Mouse (Mus musculus): ENCODE measurements around the gene Lims1.

DNA sequence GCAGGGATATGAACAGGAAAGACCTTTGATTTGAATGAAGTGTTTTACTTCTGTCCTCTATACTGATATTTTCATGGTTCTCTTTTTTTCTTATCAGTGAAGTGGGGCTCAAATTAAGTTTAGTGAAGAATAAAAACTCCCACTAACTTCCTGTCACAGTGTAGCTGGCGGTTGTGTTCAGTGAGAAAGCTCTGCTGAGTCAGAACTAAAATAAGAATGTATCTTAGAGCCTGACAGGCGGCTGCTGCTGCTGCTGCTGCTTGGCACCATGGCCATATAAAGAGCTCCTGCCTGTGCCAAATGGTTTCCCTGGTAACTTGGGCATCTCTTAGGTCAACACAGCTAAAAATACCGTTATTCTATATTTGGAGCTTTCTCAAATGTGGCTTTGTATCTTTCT is 60.0 kb downstream of the Lims1 start:
- TF ChIP-seq POLR2A (IDR thresholded peaks at IDR 0.05; ENCODE audit: extremely low read depth, insufficient read depth, low read length): no peak
- no peak for TF ChIP-seq CTCF (IDR thresholded peaks at IDR 0.05; ENCODE audit: extremely low read depth, insufficient read depth, low read length)
